In the genomic region with DNA sequence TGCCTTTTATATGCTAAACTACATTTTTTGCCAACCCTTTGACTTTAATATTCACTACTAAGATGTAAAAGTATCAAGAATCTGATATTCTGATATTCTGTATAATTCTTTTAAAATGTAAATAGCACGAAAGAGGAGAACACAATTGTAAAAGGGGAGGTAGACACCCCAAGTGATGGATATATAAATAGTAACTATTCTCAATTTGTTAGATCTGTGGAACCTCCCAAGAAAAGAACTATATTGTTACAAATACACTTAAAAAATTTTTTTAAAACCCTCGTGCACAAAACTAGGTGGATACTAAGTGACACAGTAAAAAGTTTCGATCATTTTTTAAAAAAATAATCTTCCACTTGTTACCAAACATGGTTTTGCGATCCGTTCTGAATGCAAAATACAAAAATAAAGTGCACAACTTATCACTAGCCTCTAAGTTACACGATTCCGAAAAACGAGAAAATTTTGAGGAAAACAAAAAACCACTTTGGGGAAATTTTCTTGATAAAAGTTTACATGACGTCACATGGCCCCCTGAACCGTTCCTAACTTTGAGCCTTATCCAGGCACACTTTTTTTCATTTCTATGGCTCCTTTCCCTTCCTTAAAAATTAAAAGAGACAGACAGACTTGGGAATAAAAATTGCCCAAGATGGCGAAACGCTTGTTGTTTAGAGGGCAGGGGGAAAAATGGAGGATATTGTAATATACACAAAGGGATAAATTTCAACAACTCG, we compare ENCODE assay signal across 8 mouse cellular contexts.
DNase-seq lines count a peak whose midpoint lies in the region; ATAC-seq and TF ChIP-seq lines count a peak whose summit lies in the region.

No protein-coding gene starts in this region.

- H3K9ac ChIP-seq in hindbrain, embryonic 16.5 days (ENCODE audit: low read depth, low read length) = peak overlapping the region; percentile 99

- 5% methylated on average over 13 of the region's 13 CpGs for WGBS in hindbrain, embryonic 16.5 days

- H3K27me3 ChIP-seq in hindbrain, embryonic 16.5 days (replicated peaks; ENCODE audit: control insufficient read depth, insufficient read depth, low read length) = no peaks in the 10 kb centered on the region
- no peaks in the 10 kb centered on the region for H3K27me3 ChIP-seq in myocyte (ENCODE audit: control insufficient read depth, insufficient read depth, insufficient read length)

- peak overlapping the region; percentile 61 for H3K4me3 ChIP-seq in left cerebral cortex, adult 2 months
- peak overlapping the region; percentile 88 for H3K4me3 ChIP-seq in hindbrain, embryonic 16.5 days (ENCODE audit: low read length)
- peak overlapping the region; percentile 69 for H3K4me3 ChIP-seq in myocyte

- peak overlapping the region; percentile 82 for H3K27ac ChIP-seq in left cerebral cortex, adult 2 months
- H3K27ac ChIP-seq in hindbrain, embryonic 16.5 days (ENCODE audit: low read depth, low read length) = peak overlapping the region; percentile 99

- no peak for TF ChIP-seq POLR2A in myocyte (IDR thresholded peaks at IDR 0.05; ENCODE audit: insufficient read length, low read depth)

- intact Hi-C loops in left cerebral cortex, adult 2 months (cut with DNase I) = loop anchor here (2.0 to 5.0 kb wide), 3 partner anchors 41 to 87 kb away; partner anchors contain the start of genes Baz2b and March7
- intact Hi-C loops in left cerebral cortex, postnatal 36 days (cut with DNase I) = loop anchor here (5.0 to 10.0 kb wide), 2 partner anchors 83 to 89 kb away; partner anchors contain the start of genes Baz2b and March7
- intact Hi-C loops in gastrocnemius, postnatal 36 days (cut with DNase I) = loop anchor here (2.0 kb wide), 1 partner anchor 85 kb away; the partner anchor contains the start of genes Baz2b and March7

- H3K4me1 ChIP-seq in hindbrain, embryonic 16.5 days (ENCODE audit: control insufficient read depth, insufficient read depth, low read depth, low read length) = peaks cover 11% of the 10 kb centered on the region

- H3K36me3 ChIP-seq in hindbrain, embryonic 16.5 days (ENCODE audit: control insufficient read depth, insufficient read depth, low read length) = no peaks in the 10 kb centered on the region
- H3K36me3 ChIP-seq in myocyte (ENCODE audit: control insufficient read depth, insufficient read depth) = no peaks in the 10 kb centered on the region

- no peak for TF ChIP-seq CTCF in left cerebral cortex, adult 2 months (IDR thresholded peaks at IDR 0.05)

- H3K4me2 ChIP-seq in hindbrain, embryonic 16.5 days (ENCODE audit: low read length) = peak overlapping the region; percentile 60
- peak overlapping the region; percentile 56 for H3K4me2 ChIP-seq in myocyte (ENCODE audit: low read depth)

- DNase-seq in left cerebral cortex, adult 2 months (ENCODE audit: extremely low spot score in 1 of 2, low spot score in 2 of 2) = no peak
- DNase-seq in left cerebral cortex, postnatal 36 days (ENCODE audit: low spot score in 2 of 2) = no peak
- peak; percentile 62 for DNase-seq in c-Kit-positive CD71-positive TER-119-positive erythroid progenitor cells, embryonic 14.5 days (ENCODE audit: low spot score)
- DNase-seq in thymus, postnatal 36 days = no peak
- DNase-seq in right cerebral cortex, adult 2 months (ENCODE audit: low spot score in 2 of 2) = no peak
- DNase-seq in gastrocnemius, postnatal 36 days = no peak

- peaks cover 54% of the 10 kb centered on the region for H3K79me2 ChIP-seq in myocyte (ENCODE audit: control insufficient read depth, insufficient read depth)

- H3ac ChIP-seq in myocyte (ENCODE audit: control insufficient read depth, insufficient read length) = peak overlapping the region; percentile 99

- no peaks in the 10 kb centered on the region for H3K9me3 ChIP-seq in hindbrain, embryonic 16.5 days (ENCODE audit: control insufficient read depth, low read length)

- ATAC-seq in hindbrain, embryonic 16.5 days = no peak

TF ChIP-seq in myocyte, 11 proteins besides CTCF, POLR2A, EP300 and RAD21:
- TF ChIP-seq MAX (IDR thresholded peaks at IDR 0.05; ENCODE audit: low read depth) (no peak), USF1 (IDR thresholded peaks at IDR 0.05; ENCODE audit: low read depth) (peak; percentile 27)
